Mouse (Mus musculus) stomach, postnatal 0 days (tissue): ENCODE data around the gene Dvl1. TPM values are rescaled to one million over a fixed set of nuclear protein-coding genes. Genes with fewer than 3 reads are reported as not detected.

ENCODE experiments used
- ATAC-seq: fragments of 200-750 bp; cut with Nextera tagmentation; 2 replicates; pipeline ENCODE4 v1.8.0; 2017; ENCODE audit not compliant: low FRiP score, low TSS enrichment
- DNase-seq: peaks from one replicate; pipeline ENCODE4 v3.0.0-alpha.2; 2016; ENCODE audit warnings: low spot score
- H3K27ac ChIP-seq: fragments of 300-500 bp; sonication (generic); replicated peaks from 2 replicates; pipeline ENCODE4 v1.5.1; 2014; ENCODE audit warnings: mild to moderate bottlenecking, control low read depth
- H3K27me3 ChIP-seq: fragments of 300-500 bp; sonication (generic); 2 replicates; pipeline ENCODE4 v1.6.1; 2014; ENCODE audit warnings: low read length; ENCODE audit not compliant: control insufficient read depth, insufficient read depth
- H3K36me3 ChIP-seq: fragments of 300-500 bp; sonication (generic); 2 replicates; pipeline ENCODE4 v1.6.1; 2014; ENCODE audit warnings: low read length, mixed read lengths; ENCODE audit not compliant: control insufficient read depth, insufficient read depth
- H3K4me1 ChIP-seq: fragments of 300-500 bp; sonication (generic); replicated peaks from 2 replicates; pipeline ENCODE4 v1.6.1; 2014; ENCODE audit warnings: antibody characterized with exemption; ENCODE audit not compliant: control insufficient read depth, insufficient read depth
- H3K4me2 ChIP-seq: fragments of 300-500 bp; sonication (generic); replicated peaks from 2 replicates; pipeline ENCODE4 v1.6.1; 2014; ENCODE audit warnings: low read depth, mild to moderate bottlenecking, control low read depth, moderate library complexity
- H3K4me3 ChIP-seq: fragments of 300-500 bp; sonication (generic); 2 replicates; pipeline ENCODE4 v1.5.1; 2014; ENCODE audit warnings: low read depth, low read length, control low read depth
- H3K9ac ChIP-seq: fragments of 300-500 bp; sonication (generic); 2 replicates; pipeline ENCODE4 v1.6.1; 2014; ENCODE audit warnings: mild to moderate bottlenecking, low read length, control low read depth, mixed read lengths
- H3K9me3 ChIP-seq: fragments of 300-500 bp; sonication (generic); 2 replicates; pipeline ENCODE4 v1.6.1; 2016; ENCODE audit warnings: low read length; ENCODE audit not compliant: control insufficient read depth
- CTCF ChIP-seq: IDR thresholded peaks from 2 replicates; pipeline ENCODE4 v1.5.1; 2016; ENCODE audit warnings: antibody characterized with exemption, low read depth, mild to moderate bottlenecking, moderate library complexity
- EP300 ChIP-seq: optimal IDR thresholded peaks from 2 replicates; pipeline ENCODE3; 2016; ENCODE audit warnings: antibody characterized with exemption
- WGBS: fragments of 180-500 bp; shearing (Covaris S2); extraction: QIAGEN DNeasy Blood & Tissue Kit; methylation state at CpG from one replicate; pipeline ENCODE4 v1.1.7; 2014; 5-methylcytosine and 5-hydroxymethylcytosine counted together
- polyA plus RNA-seq: library from polyadenylated mRNA; unstranded; fragments of >200 nt; fragmentation: Nextera tagmentation; extraction: Ambion mirVana; gene quantifications from 2 replicates; pipeline ENCODE4 v1.2.1, GENCODE M21; 2015

The Dvl1 gene
- polyA plus RNA-seq, 1 experiment from 2014 or later: 8.1 TPM

- H3K27ac ChIP-seq: no peak overlapping the region
- no peak overlapping the region for H3K4me3 ChIP-seq
- H3K27me3 ChIP-seq: no peaks in the 10 kb centered on the region
- H3K9me3 ChIP-seq: no peaks in the 10 kb centered on the region
- no peak for DNase-seq
- no peak for ATAC-seq
- WGBS: 95% methylated on average over 3 of the region's 3 CpGs
- H3K4me2 ChIP-seq: no peak overlapping the region
- H3K4me1 ChIP-seq: peaks cover 8% of the 10 kb centered on the region
- H3K36me3 ChIP-seq: 0 out of 2 replicates have a peak, but pooled peaks cover 3% of the 10 kb centered on the region
- TF ChIP-seq EP300: no peak
- TF ChIP-seq CTCF: no peak
- no peak overlapping the region for H3K9ac ChIP-seq
Measured at GRCm38 (mm10) chr4:155849792-155850451, 2.7 kb downstream of the Dvl1 start.

- Histone ChIP-seq H3K27me3 (no peaks in the 10 kb centered on the region), H3K4me2 (no peak overlapping the region), H3K4me3 (no peak overlapping the region), H3K36me3 (peaks cover 12% of the 10 kb centered on the region), H3K4me1 (peaks cover 8% of the 10 kb centered on the region), H3K27ac (no peak overlapping the region), H3K9me3 (no peaks in the 10 kb centered on the region), H3K9ac (no peak overlapping the region; the same call in 1 of the 2 replicates)
- WGBS: 79% methylated on average over 3 of the region's 3 CpGs
- ATAC-seq (no peak), DNase-seq (no peak)
- TF ChIP-seq EP300 (no peak), CTCF (no peak)
Measured at GRCm38 (mm10) chr4:155851368-155851767, 4.2 kb downstream of the Dvl1 start.

DNA sequence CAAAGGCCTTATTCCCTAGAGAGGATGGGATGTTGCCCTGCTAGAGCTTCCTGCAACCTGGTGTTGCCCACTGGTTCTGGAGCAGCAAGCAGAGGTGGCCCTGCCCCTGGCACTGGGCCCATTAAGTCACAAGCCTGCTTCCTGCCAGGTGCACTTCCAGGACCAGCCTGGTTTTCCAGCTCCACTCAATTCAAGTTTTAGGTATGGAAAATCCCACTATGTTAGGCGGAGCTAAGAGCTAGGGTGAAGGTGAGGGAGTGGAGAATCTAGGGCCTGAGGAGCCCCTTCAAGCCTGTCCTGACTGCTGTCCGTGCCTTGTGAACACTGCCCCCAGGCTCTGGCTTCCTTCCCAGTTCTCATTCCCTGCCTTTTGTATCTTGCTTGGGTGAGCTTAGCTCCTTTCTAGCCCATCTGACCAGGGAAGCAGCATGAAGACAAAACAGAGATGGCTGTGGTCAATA, 4.8 kb downstream of the Dvl1 start:
- H3K4me2 ChIP-seq: no peak overlapping the region
- H3K36me3 ChIP-seq: peaks cover 12% of the 10 kb centered on the region
- H3K27me3 ChIP-seq: no peaks in the 10 kb centered on the region
- H3K4me1 ChIP-seq: peaks cover 6% of the 10 kb centered on the region
- peak overlapping the region; percentile 18; the same call in 1 of the 2 replicates for H3K9ac ChIP-seq
- TF ChIP-seq CTCF (no peak), EP300 (no peak)
- WGBS: 66% methylated on average over 2 of the region's 2 CpGs
- H3K9me3 ChIP-seq: no peaks in the 10 kb centered on the region
- DNase-seq (peak; percentile 41), ATAC-seq (no peak)
- H3K27ac ChIP-seq: 0 out of 2 replicates have a peak overlapping the region, but pooled peaks have one; percentile 18
- H3K4me3 ChIP-seq: no peak overlapping the region

- ATAC-seq: no peak
- DNase-seq: no peak
Measured at GRCm38 (mm10) chr4:155853421-155853820, 6.2 kb downstream of the Dvl1 start.

GRCm38 (mm10) chr4:155854991-155855390, 7.8 kb downstream of the Dvl1 start:
- Histone ChIP-seq H3K36me3 (peaks cover 22% of the 10 kb centered on the region), H3K4me3 (no peak overlapping the region), H3K27ac (no peak overlapping the region), H3K9ac (no peak overlapping the region), H3K4me1 (no peaks in the 10 kb centered on the region), H3K27me3 (no peaks in the 10 kb centered on the region), H3K4me2 (no peak overlapping the region), H3K9me3 (no peaks in the 10 kb centered on the region)
- DNase-seq (no peak), ATAC-seq (no peak)
- 94% methylated on average over 12 of the region's 12 CpGs for WGBS
- TF ChIP-seq CTCF: no peak
- no peak for TF ChIP-seq EP300

More at GRCm38 (mm10) chr4:155853421-155853820, 6.2 kb downstream of the Dvl1 start:
- H3K4me2 ChIP-seq: no peak overlapping the region
- H3K4me3 ChIP-seq: no peak overlapping the region
- H3K27me3 ChIP-seq: no peaks in the 10 kb centered on the region
- H3K27ac ChIP-seq: no peak overlapping the region
- 86% methylated on average over 9 of the region's 9 CpGs for whole genome bisulfite sequencing
- TF ChIP-seq EP300 (no peak), CTCF (no peak)
- peaks cover 4% of the 10 kb centered on the region for H3K4me1 ChIP-seq
- no peak overlapping the region for H3K9ac ChIP-seq
- no peaks in the 10 kb centered on the region for H3K9me3 ChIP-seq
- peaks cover 15% of the 10 kb centered on the region for H3K36me3 ChIP-seq

- no peak overlapping the region for H3K4me3 ChIP-seq
- WGBS: 88% methylated on average over 12 of the region's 12 CpGs
- H3K4me1 ChIP-seq: no peaks in the 10 kb centered on the region
- no peak overlapping the region for H3K4me2 ChIP-seq
- no peaks in the 10 kb centered on the region for H3K27me3 ChIP-seq
- H3K9me3 ChIP-seq: no peaks in the 10 kb centered on the region
- no peak for ATAC-seq
- H3K27ac ChIP-seq: no peak overlapping the region
- no peak for DNase-seq
- peaks cover 22% of the 10 kb centered on the region for H3K36me3 ChIP-seq
- H3K9ac ChIP-seq: no peak overlapping the region
- TF ChIP-seq EP300 (no peak), CTCF (no peak)
Measured at GRCm38 (mm10) chr4:155856071-155856470, 8.9 kb downstream of the Dvl1 start.
